Mouse (Mus musculus) retina, adult 2 months (tissue): ENCODE data around the gene Spns3.

ENCODE experiments used
- DNase-seq: peaks from one replicate; pipeline ENCODE4 v3.0.0-alpha.2; 2012; ENCODE audit warnings: low read depth, low spot score

The Spns3 gene

GRCm38 (mm10) chr11:72518449-72518848 is 31.9 kb downstream of the Spns3 start:
- DNase-seq = no peak

- DNase-seq = no peak
Observed at GRCm38 (mm10) chr11:72514967-72515366, 35.3 kb downstream of the Spns3 start.

GRCm38 (mm10) chr11:72508651-72509050 is 41.7 kb downstream of the Spns3 start:
- DNase-seq = no peak

- no peak for DNase-seq
Observed at GRCm38 (mm10) chr11:72507651-72508050, 42.7 kb downstream of the Spns3 start.

GRCm38 (mm10) chr11:72504016-72504797 is 46.1 kb downstream of the Spns3 start:
- DNase-seq = no peak

GRCm38 (mm10) chr11:72503501-72503921 is 46.8 kb downstream of the Spns3 start:
- no peak for DNase-seq

GRCm38 (mm10) chr11:72502236-72502635 is 48.1 kb downstream of the Spns3 start:
- DNase-seq = no peak

- no peak for DNase-seq
Observed at GRCm38 (mm10) chr11:72501426-72502002, 48.8 kb downstream of the Spns3 start.

GRCm38 (mm10) chr11:72500139-72500538 is 50.2 kb downstream of the Spns3 start:
- no peak for DNase-seq

GRCm38 (mm10) chr11:72497367-72497766 is 52.9 kb downstream of the Spns3 start:
- DNase-seq = no peak

GRCm38 (mm10) chr11:72496775-72497174 is 53.5 kb downstream of the Spns3 start:
- no peak for DNase-seq

GRCm38 (mm10) chr11:72496066-72496465 is 54.2 kb downstream of the Spns3 start:
- DNase-seq = no peak

GRCm38 (mm10) chr11:72494046-72494988 is 56.0 kb downstream of the Spns3 start:
- no peak for DNase-seq

- no peak for DNase-seq
Observed at GRCm38 (mm10) chr11:72491130-72491960, 59.0 kb downstream of the Spns3 start.

GRCm38 (mm10) chr11:72489881-72490301 is 60.4 kb downstream of the Spns3 start, which contains the start of gene Spns2:
Spns2 (minus strand) TSS chr11:72489904.
- DNase-seq = peak; percentile 44

GRCm38 (mm10) chr11:72489397-72489796 is 60.9 kb downstream of the Spns3 start:
- no peak for DNase-seq

GRCm38 (mm10) chr11:72488753-72489271 is 61.5 kb downstream of the Spns3 start:
- no peak for DNase-seq

GRCm38 (mm10) chr11:72487739-72488138 is 62.6 kb downstream of the Spns3 start:
- no peak for DNase-seq

GRCm38 (mm10) chr11:72487171-72487570 is 63.1 kb downstream of the Spns3 start:
- no peak for DNase-seq

- no peak for DNase-seq
Observed at GRCm38 (mm10) chr11:72485960-72486359, 64.3 kb downstream of the Spns3 start.

GRCm38 (mm10) chr11:72485157-72485556 is 65.1 kb downstream of the Spns3 start:
- DNase-seq = no peak
